ENCODE assay signal across 20 mouse cellular contexts in the genomic region with DNA sequence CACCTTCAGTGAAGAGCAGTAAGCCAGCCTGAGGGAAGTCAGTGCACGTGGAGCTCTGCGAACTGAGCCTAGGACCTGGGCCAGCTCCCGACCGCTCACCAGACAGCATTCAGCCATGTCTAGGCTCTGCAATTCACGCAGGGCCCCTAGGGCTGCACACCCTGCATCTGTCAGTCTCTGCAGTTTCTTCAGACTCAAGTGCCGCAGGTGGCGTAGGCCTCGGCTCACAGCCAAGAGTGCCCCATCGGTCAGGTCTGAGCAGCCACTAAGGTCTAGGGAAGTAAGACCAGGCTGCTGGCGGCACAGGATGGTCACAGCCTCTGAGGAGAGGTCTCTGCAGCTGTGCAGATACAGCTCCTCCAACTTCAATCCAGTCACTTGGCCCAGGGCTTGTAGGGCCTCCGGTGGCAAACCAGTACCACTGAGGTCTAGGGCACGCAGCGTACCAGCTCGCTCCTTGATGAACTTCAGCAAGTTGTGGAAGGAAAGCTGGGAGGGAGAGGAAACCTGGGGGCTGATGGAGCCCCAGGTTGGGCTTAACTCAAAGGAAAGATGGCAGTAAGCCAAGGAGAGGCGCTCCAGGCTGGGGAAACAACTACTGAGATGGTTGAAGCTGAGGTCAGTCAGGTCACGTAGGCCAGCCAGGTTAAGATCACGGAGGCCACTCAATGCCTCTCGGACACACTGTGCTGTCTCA. TPM values are rescaled to one million over a fixed set of nuclear protein-coding genes. Genes with fewer than 3 reads are reported as not detected.
A peak's percentile ranks its signal among the peaks of the same experiment; 100 is the strongest.
DNase-seq lines count a peak whose midpoint lies in the region; ATAC-seq and TF ChIP-seq lines count a peak whose summit lies in the region.
"Had no signal": no experiment of that assay in that cellular context is flagged by ENCODE, and none has a peak within 500 bp of the region (broad histone marks: within the 10 kb centered on the region; RNA-seq: fewer than 3 reads in every experiment).

No protein-coding gene starts in this region.

- H3K9ac ChIP-seq in midbrain, embryonic 11.5 days (ENCODE audit: low read length): no peak overlapping the region
- no peak overlapping the region for H3K9ac ChIP-seq in midbrain, embryonic 14.5 days (replicated peaks; ENCODE audit: low read length)
- H3K9ac ChIP-seq: forebrain, embryonic 13.5 days; limb, embryonic 15.5 days had no signal

- 87% methylated on average over 18 of the region's 18 CpGs for WGBS in kidney, adult 2 months
- WGBS in midbrain, embryonic 11.5 days: 93% methylated on average over 18 of the region's 18 CpGs
- 92% methylated on average over 18 of the region's 18 CpGs for WGBS in midbrain, embryonic 14.5 days

- no peaks in the 10 kb centered on the region for H3K36me3 ChIP-seq in kidney, adult 2 months (ENCODE audit: control insufficient read depth, insufficient read depth, low read length)
- peaks cover 7% of the 10 kb centered on the region for H3K36me3 ChIP-seq in midbrain, embryonic 11.5 days (ENCODE audit: control insufficient read depth, insufficient read depth, low read length)
- H3K36me3 ChIP-seq in midbrain, embryonic 14.5 days (ENCODE audit: control insufficient read depth, insufficient read depth, low read length): peaks cover 76% of the 10 kb centered on the region

- no peak for TF ChIP-seq CTCF in kidney, adult 2 months (conservative IDR thresholded peaks at IDR 0.05; ENCODE audit: insufficient read depth, insufficient read length, low read depth, low read length)

- H3K4me3 ChIP-seq in kidney, adult 2 months (ENCODE audit: insufficient read depth, low read depth, low read length): no peak overlapping the region
- H3K4me3 ChIP-seq in midbrain, embryonic 11.5 days (ENCODE audit: low read depth, low read length): no peak overlapping the region
- H3K4me3 ChIP-seq in midbrain, embryonic 14.5 days (replicated peaks; ENCODE audit: low read depth, low read length): no peak overlapping the region
- H3K4me3 ChIP-seq: erythroblast, embryonic 14.5 days; forebrain, embryonic 13.5 days; heart, adult 2 months; limb, embryonic 15.5 days had no signal

- no peak overlapping the region for H3K27ac ChIP-seq in kidney, adult 2 months (ENCODE audit: insufficient read depth, low read depth, low read length)
- no peak overlapping the region for H3K27ac ChIP-seq in midbrain, embryonic 11.5 days (ENCODE audit: low read depth, low read length)
- no peak overlapping the region for H3K27ac ChIP-seq in midbrain, embryonic 14.5 days (replicated peaks; ENCODE audit: low read depth, low read length)
- H3K27ac ChIP-seq: forebrain, embryonic 13.5 days; heart, adult 2 months; limb, embryonic 15.5 days had no signal

- no peak for TF ChIP-seq POLR2A in kidney, adult 2 months (IDR thresholded peaks at IDR 0.05; ENCODE audit: low read depth, low read length)

- no peaks in the 10 kb centered on the region for H3K27me3 ChIP-seq in kidney, adult 2 months (replicated peaks; ENCODE audit: control insufficient read depth, insufficient read depth, low read length)
- H3K27me3 ChIP-seq in midbrain, embryonic 11.5 days (ENCODE audit: control insufficient read depth, insufficient read depth, low read length): no peaks in the 10 kb centered on the region
- H3K27me3 ChIP-seq in midbrain, embryonic 14.5 days (ENCODE audit: control insufficient read depth, insufficient read depth, low read length): no peaks in the 10 kb centered on the region
- H3K27me3 ChIP-seq: forebrain, embryonic 13.5 days; limb, embryonic 15.5 days had no signal

- peak; percentile 78 for DNase-seq in cerebellum, adult 11-12 months
- no peak for DNase-seq in cerebellum, postnatal 14 days
- DNase-seq in kidney, postnatal 10 days: peak; percentile 19
- no peak for DNase-seq in kidney, adult 2 months
- peak; percentile 69 for DNase-seq in midbrain, embryonic 11.5 days (ENCODE audit: low spot score, missing footprints)
- no peak for DNase-seq in midbrain, embryonic 14.5 days
- DNase-seq in thymus, postnatal 36 days: no peak
- DNase-seq: adrenal gland, postnatal 25 days; gastrocnemius, postnatal 25 days; heart, adult 2 months; kidney, adult 8-10 months; kidney, postnatal 25 days; right cerebral cortex, postnatal 4 days; thymus, postnatal 14 days had no signal

- no peak for ATAC-seq in midbrain, embryonic 11.5 days (ENCODE audit: low FRiP score)
- no peak; the same call in 1 of the 2 replicates for ATAC-seq in midbrain, embryonic 14.5 days (ENCODE audit: low FRiP score, low TSS enrichment)
- ATAC-seq: forebrain, embryonic 13.5 days; inflammation-experienced regulatory T-cells, adult 6 months; lung, postnatal 0 days had no signal

- H3K4me1 ChIP-seq in kidney, adult 2 months (ENCODE audit: control insufficient read depth, insufficient read depth, low read length): no peaks in the 10 kb centered on the region
- no peaks in the 10 kb centered on the region for H3K4me1 ChIP-seq in midbrain, embryonic 11.5 days (ENCODE audit: control insufficient read depth, insufficient read depth, low read length)
- no peaks in the 10 kb centered on the region for H3K4me1 ChIP-seq in midbrain, embryonic 14.5 days (ENCODE audit: control insufficient read depth, insufficient read depth, low read length)
- H3K4me1 ChIP-seq: forebrain, embryonic 13.5 days; limb, embryonic 15.5 days had no signal

- no peaks in the 10 kb centered on the region for H3K9me3 ChIP-seq in midbrain, embryonic 11.5 days (ENCODE audit: control insufficient read depth, low read length)
- H3K9me3 ChIP-seq in midbrain, embryonic 14.5 days (ENCODE audit: control insufficient read depth, low read length): no peaks in the 10 kb centered on the region
- H3K9me3 ChIP-seq: forebrain, embryonic 13.5 days; G1E; limb, embryonic 15.5 days had no signal

- H3K4me2 ChIP-seq in midbrain, embryonic 11.5 days: no peak overlapping the region
- H3K4me2 ChIP-seq in midbrain, embryonic 14.5 days (ENCODE audit: low read length): no peak overlapping the region
- H3K4me2 ChIP-seq: forebrain, embryonic 13.5 days; limb, embryonic 15.5 days had no signal

RNA-seq across cellular contexts. Expression of a gene that starts 9.8 kb away (rescaled TPM):
- polyA plus RNA-seq in kidney, adult 2 months (2012; rRNA removed): 49.6 and 60.3 TPM in 2 replicates
- polyA plus RNA-seq in midbrain, embryonic 11.5 days (2014; fragmentation: Nextera tagmentation; extraction: Ambion mirVana): 0.81 and 1.8 TPM in 2 replicates
- 0.55 and 1.1 TPM in 2 replicates for polyA plus RNA-seq in midbrain, embryonic 14.5 days (2014; fragmentation: Nextera tagmentation; extraction: Ambion mirVana)

RNA-seq across cellular contexts. Expression of a gene that starts 10.9 kb away (rescaled TPM):
- polyA plus RNA-seq in kidney, adult 2 months (2012; rRNA removed): 11.0 and 14.1 TPM in 2 replicates
- polyA plus RNA-seq in midbrain, embryonic 11.5 days (2014; fragmentation: Nextera tagmentation; extraction: Ambion mirVana): 0.91 and 1.1 TPM in 2 replicates
- 0.72 and 0.86 TPM in 2 replicates for polyA plus RNA-seq in midbrain, embryonic 14.5 days (2014; fragmentation: Nextera tagmentation; extraction: Ambion mirVana)

RNA-seq across cellular contexts. Expression of a gene that starts 10.9 kb away (rescaled TPM):
- 113 and 116 TPM in 2 replicates for polyA plus RNA-seq in kidney, adult 2 months (2012; rRNA removed)
- 87.6 and 91.4 TPM in 2 replicates for polyA plus RNA-seq in midbrain, embryonic 11.5 days (2014; fragmentation: Nextera tagmentation; extraction: Ambion mirVana)
- polyA plus RNA-seq in midbrain, embryonic 14.5 days (2014; fragmentation: Nextera tagmentation; extraction: Ambion mirVana): 122 and 149 TPM in 2 replicates

RNA-seq across cellular contexts. Expression of a gene that starts 17.8 kb away (rescaled TPM):
- polyA plus RNA-seq in kidney, adult 2 months (2012; rRNA removed): 88.1 and 93.5 TPM in 2 replicates
- polyA plus RNA-seq in midbrain, embryonic 11.5 days (2014; fragmentation: Nextera tagmentation; extraction: Ambion mirVana): 94.9 and 101 TPM in 2 replicates
- polyA plus RNA-seq in midbrain, embryonic 14.5 days (2014; fragmentation: Nextera tagmentation; extraction: Ambion mirVana): 43.9 and 51.7 TPM in 2 replicates

RNA-seq across cellular contexts. Expression of a gene that starts 19.3 kb away (rescaled TPM):
- 11.7 and 15.3 TPM in 2 replicates for polyA plus RNA-seq in kidney, adult 2 months (2012; rRNA removed)
- polyA plus RNA-seq in midbrain, embryonic 11.5 days (2014; fragmentation: Nextera tagmentation; extraction: Ambion mirVana): 6.4 and 8.6 TPM in 2 replicates
- polyA plus RNA-seq in midbrain, embryonic 14.5 days (2014; fragmentation: Nextera tagmentation; extraction: Ambion mirVana): 8.6 and 13.1 TPM in 2 replicates

Comparison
In these comparisons a context has a peak if more than half of its experiments do, and no peak if none do; other contexts are left out.
1. DNase-seq: peak in cerebellum, adult 11-12 months (single experiment), kidney, postnatal 10 days (single experiment) and midbrain, embryonic 11.5 days (single experiment); none in cerebellum, postnatal 14 days (0 of 2), kidney, adult 2 months (single experiment), midbrain, embryonic 14.5 days (single experiment) and thymus, postnatal 36 days (0 of 2).
2. RNA of a gene that starts 9.8 kb away (polyA plus RNA-seq): 49.6 to 60.3 TPM in kidney, adult 2 months; 0.81 to 1.8 TPM in midbrain, embryonic 11.5 days and 0.55 to 1.1 TPM in midbrain, embryonic 14.5 days; every median in the first group is over 10 times any median in the second.